Comparison of ENCODE assay signal across 22 mouse cellular contexts in the genomic region with DNA sequence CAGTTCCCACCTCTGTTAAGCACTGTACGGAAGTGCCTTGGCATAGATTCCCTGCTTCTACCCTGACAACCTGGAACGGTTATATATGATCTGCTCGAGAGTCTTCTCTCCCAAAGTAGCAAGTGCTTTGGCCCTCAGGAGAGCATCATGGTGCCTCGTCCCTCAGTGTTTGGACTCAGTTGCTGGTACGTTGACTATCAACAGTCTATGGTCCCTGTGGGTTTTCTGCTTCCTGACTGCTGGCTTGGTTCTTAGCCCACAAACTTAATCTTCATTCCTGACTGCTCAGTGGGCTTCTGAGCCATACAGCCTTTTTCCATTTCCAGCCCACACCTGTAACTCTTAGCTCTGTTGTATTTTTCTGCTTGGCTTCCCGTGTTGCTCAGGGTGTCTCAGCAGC. TPM values are rescaled to one million over a fixed set of nuclear protein-coding genes. Genes with fewer than 3 reads are reported as not detected.
"Had no signal": no experiment of that assay in that cellular context is flagged by ENCODE, and none has a peak within 500 bp of the region (broad histone marks: within the 10 kb centered on the region; RNA-seq: fewer than 3 reads in every experiment).

No protein-coding gene starts in this region.

- H3K4me3 ChIP-seq: left cerebral cortex, adult 2 months; limb, embryonic 12.5 days; liver, embryonic 12.5 days; liver, embryonic 15.5 days; lung, embryonic 15.5 days; midbrain, embryonic 13.5 days had no signal

- H3K27ac ChIP-seq: left cerebral cortex, adult 2 months; limb, embryonic 12.5 days; liver, embryonic 12.5 days; liver, embryonic 15.5 days; lung, embryonic 15.5 days; midbrain, embryonic 13.5 days had no signal

- H3K9ac ChIP-seq: limb, embryonic 12.5 days; liver, embryonic 12.5 days; liver, embryonic 15.5 days; lung, embryonic 15.5 days; midbrain, embryonic 13.5 days had no signal

- H3K4me1 ChIP-seq: limb, embryonic 12.5 days; liver, embryonic 12.5 days; lung, embryonic 15.5 days; midbrain, embryonic 13.5 days had no signal

- H3K36me3 ChIP-seq: limb, embryonic 12.5 days; liver, embryonic 12.5 days; liver, embryonic 15.5 days; lung, embryonic 15.5 days; midbrain, embryonic 13.5 days had no signal

- ATAC-seq: liver, embryonic 12.5 days; midbrain, embryonic 13.5 days had no signal

- H3K27me3 ChIP-seq: limb, embryonic 12.5 days; liver, embryonic 12.5 days; liver, embryonic 15.5 days; lung, embryonic 15.5 days; midbrain, embryonic 13.5 days had no signal

- H3K4me2 ChIP-seq: limb, embryonic 12.5 days; liver, embryonic 12.5 days; liver, embryonic 15.5 days; lung, embryonic 15.5 days; midbrain, embryonic 13.5 days had no signal

- DNase-seq: kidney, adult 2 months; kidney, postnatal 10 days; kidney, postnatal 36 days; layer of hippocampus, postnatal 36 days; liver; lung, adult 18-20 months; lung, postnatal 10 days; lung, postnatal 36 days; thymus, postnatal 25 days had no signal

- H3K9me3 ChIP-seq: limb, embryonic 12.5 days; liver, embryonic 12.5 days; liver, embryonic 15.5 days; lung, embryonic 15.5 days; midbrain, embryonic 13.5 days had no signal

RNA-seq across cellular contexts. Expression of a gene that starts 44.0 kb away (rescaled TPM):
- total RNA-seq: layer of hippocampus, adult 8-10 months; layer of hippocampus, postnatal 10 days; layer of hippocampus, postnatal 36 days; left cerebral cortex, adult 2 months; left cerebral cortex, postnatal 10 days; left cerebral cortex, postnatal 36 days; midbrain, postnatal 0 days had no signal
- polyA plus RNA-seq: kidney, adult 2 months; limb, embryonic 12.5 days; midbrain, embryonic 13.5 days; midbrain, postnatal 0 days had no signal

RNA-seq across cellular contexts. Expression of a gene that starts 51.5 kb away (rescaled TPM):
- total RNA-seq: layer of hippocampus, postnatal 36 days; left cerebral cortex, adult 2 months; left cerebral cortex, postnatal 10 days; left cerebral cortex, postnatal 36 days had no signal
- polyA plus RNA-seq: kidney, adult 2 months; kidney, embryonic 14.5 days; liver, embryonic 12.5 days; liver, embryonic 15.5 days; lung, embryonic 15.5 days; midbrain, embryonic 13.5 days; stomach, embryonic 14.5 days had no signal
